10 mouse cellular contexts compared by ENCODE assay signal in genomic region chr7:79202336-79202735, GRCm38 (mm10). TPM values are rescaled to one million over a fixed set of nuclear protein-coding genes. Genes with fewer than 3 reads are reported as not detected.
DNase-seq lines count a peak whose midpoint lies in the region; ATAC-seq and TF ChIP-seq lines count a peak whose summit lies in the region.
"Had no signal": no experiment of that assay in that cellular context is flagged by ENCODE, and none has a peak within 500 bp of the region (broad histone marks: within the 10 kb centered on the region; RNA-seq: fewer than 3 reads in every experiment).

No protein-coding gene starts in this region.

- WGBS in intestine, postnatal 0 days = 51% methylated on average over 7 of the region's 7 CpGs
- 25% methylated on average over 7 of the region's 7 CpGs for WGBS in lung, embryonic 16.5 days

- no peak overlapping the region for H3K9ac ChIP-seq in intestine, postnatal 0 days (ENCODE audit: low read depth, low read length)
- no peak overlapping the region for H3K9ac ChIP-seq in lung, embryonic 16.5 days (ENCODE audit: low read length)

- intact Hi-C loops in left cerebral cortex, postnatal 36 days (cut with DNase I) = no loop called here
- intact Hi-C loops in left cerebral cortex, postnatal 14 days (cut with DNase I) = no loop called here

- H3K9me3 ChIP-seq in intestine, postnatal 0 days (ENCODE audit: control insufficient read depth) = no peaks in the 10 kb centered on the region
- H3K9me3 ChIP-seq in lung, embryonic 16.5 days (ENCODE audit: control insufficient read depth, low read length) = no peaks in the 10 kb centered on the region

- H3K4me2 ChIP-seq in intestine, postnatal 0 days (replicated peaks; ENCODE audit: low read depth) = no peak overlapping the region
- no peak overlapping the region for H3K4me2 ChIP-seq in lung, embryonic 16.5 days (ENCODE audit: low read depth, low read length)

- no peaks in the 10 kb centered on the region for H3K27me3 ChIP-seq in intestine, postnatal 0 days (replicated peaks; ENCODE audit: control insufficient read depth, insufficient read depth, low read length)
- H3K27me3 ChIP-seq in lung, embryonic 16.5 days (ENCODE audit: control insufficient read depth, insufficient read depth, low read depth, low read length) = no peaks in the 10 kb centered on the region
- H3K27me3 ChIP-seq: Patski had no signal

- ATAC-seq in intestine, postnatal 0 days = no peak
- ATAC-seq in lung, embryonic 16.5 days (ENCODE audit: low read depth) = peak; percentile 64
- no peak for ATAC-seq in CD4-positive, CD25-positive, alpha-beta regulatory T cell, adult 4 months
- no peak for ATAC-seq in granulocyte monocyte progenitor cell, adult 5-6 weeks (replicated peaks; ENCODE audit: poor library complexity, severe bottlenecking)
- ATAC-seq: Patski had no signal

- no peak for TF ChIP-seq CTCF in intestine, postnatal 0 days (IDR thresholded peaks at IDR 0.05; ENCODE audit: low read depth)

- peak; percentile 45 for DNase-seq in adrenal gland, postnatal 25 days
- DNase-seq in heart, adult 11 months = peak; percentile 98
- DNase-seq in left cerebral cortex, postnatal 36 days (ENCODE audit: low spot score in 2 of 2) = no peak
- no peak for DNase-seq in left cerebral cortex, postnatal 14 days (ENCODE audit: low spot score in 2 of 2)
- DNase-seq: retina, postnatal 1 day had no signal

- no peaks in the 10 kb centered on the region for H3K4me1 ChIP-seq in intestine, postnatal 0 days (replicated peaks; ENCODE audit: control insufficient read depth, insufficient read depth, low read length)
- H3K4me1 ChIP-seq in lung, embryonic 16.5 days (replicated peaks; ENCODE audit: control insufficient read depth, insufficient read depth, low read length) = peaks cover 8% of the 10 kb centered on the region; the same call in 1 of the 2 replicates

- H3K27ac ChIP-seq in intestine, postnatal 0 days (ENCODE audit: low read depth, low read length) = peak overlapping the region; percentile 73
- H3K27ac ChIP-seq in lung, embryonic 16.5 days (ENCODE audit: low read length) = peak overlapping the region; percentile 34

- no peak overlapping the region for H3K4me3 ChIP-seq in intestine, postnatal 0 days (ENCODE audit: low read depth, low read length)
- no peak overlapping the region for H3K4me3 ChIP-seq in lung, embryonic 16.5 days (ENCODE audit: low read length)

- H3K36me3 ChIP-seq in intestine, postnatal 0 days (ENCODE audit: control insufficient read depth, insufficient read depth) = no peaks in the 10 kb centered on the region
- H3K36me3 ChIP-seq in lung, embryonic 16.5 days (ENCODE audit: control insufficient read depth, insufficient read depth, low read length) = no peaks in the 10 kb centered on the region

RNA-seq across cellular contexts. Expression of gene Mfge8, which starts 53.5 kb away (rescaled TPM):
- total RNA-seq in adrenal gland, postnatal 25 days (2021) = 333 and 334 TPM in 2 replicates
- 217 and 219 TPM in 2 replicates for polyA plus RNA-seq in intestine, postnatal 0 days (2015; fragmentation: Nextera tagmentation; extraction: Ambion mirVana)
- polyA plus RNA-seq in lung, embryonic 16.5 days (2015; fragmentation: Nextera tagmentation; extraction: Ambion mirVana) = 393 and 397 TPM in 2 replicates
- total RNA-seq in left cerebral cortex, postnatal 36 days (2021) = 100 to 1,000 TPM; 185 to 203 TPM
- total RNA-seq in left cerebral cortex, postnatal 14 days (2021) = 100 to 1,000 TPM; 144 to 165 TPM
- 10 to 100 TPM; 17.4 to 29.5 TPM for polyA plus RNA-seq in CD4-positive, CD25-positive, alpha-beta regulatory T cell, adult 4 months (2017; shearing (Covaris generic))
- 10.8 and 19.2 TPM in 2 replicates for total RNA-seq in granulocyte monocyte progenitor cell, adult 5-6 weeks (2014; fragmentation: Nextera tagmentation)
- 10.5 and 12.3 TPM in 2 replicates for total RNA-seq in granulocyte monocyte progenitor cell, adult 5-6 weeks (2017)

Comparison
In these comparisons a context has a peak if more than half of its experiments do, and no peak if none do; other contexts are left out.
1. DNase-seq: peak in adrenal gland, postnatal 25 days (single experiment) and heart, adult 11 months (single experiment); none in left cerebral cortex, postnatal 36 days (0 of 2) and left cerebral cortex, postnatal 14 days (0 of 2).
2. RNA of gene Mfge8, which starts 53.5 kb away (total RNA-seq): 333 to 334 TPM in adrenal gland, postnatal 25 days, 185 to 203 TPM in left cerebral cortex, postnatal 36 days and 144 to 165 TPM in left cerebral cortex, postnatal 14 days; 10.5 to 19.2 TPM in granulocyte monocyte progenitor cell, adult 5-6 weeks; every median in the first group is over 4 times any median in the second.